Mouse (Mus musculus) adrenal gland, postnatal 36 days (tissue): Measurements from ENCODE around the gene Trim31. TPM values are rescaled to one million over a fixed set of nuclear protein-coding genes. Genes with fewer than 3 reads are reported as not detected.
"Not testable (repeated sequence)": the region's sequence is repeated elsewhere in the genome, so short reads cannot be mapped to it uniquely, and the experiment has no call there.

ENCODE experiments used
- DNase-seq, 2 experiments: peaks; one replicate each; pipeline ENCODE4 v3.0.0; 2021; ENCODE audit warnings: mixed read lengths in 1 of 2
- long read RNA-seq, 2 experiments: library from polyadenylated mRNA; stranded (forward); transcript quantifications; one replicate each; pipeline ENCODE4 v2.0.0; 2021; ENCODE audit warnings: borderline sequencing depth in 2 of 2
- total RNA-seq, 2 experiments: library from RNA; stranded (reverse); gene quantifications; 2 replicates each; pipeline ENCODE4 v1.2.3; 2021

The Trim31 gene
- total RNA-seq, result not detected
- long read RNA-seq, experiment 1, result 0 reads
- long read RNA-seq, experiment 2, partial matches to known transcripts, result 0 of 1 reads
- long read RNA-seq, experiment 2, other reads (novel, unspliced or antisense), result 1 of 1 reads

DNA sequence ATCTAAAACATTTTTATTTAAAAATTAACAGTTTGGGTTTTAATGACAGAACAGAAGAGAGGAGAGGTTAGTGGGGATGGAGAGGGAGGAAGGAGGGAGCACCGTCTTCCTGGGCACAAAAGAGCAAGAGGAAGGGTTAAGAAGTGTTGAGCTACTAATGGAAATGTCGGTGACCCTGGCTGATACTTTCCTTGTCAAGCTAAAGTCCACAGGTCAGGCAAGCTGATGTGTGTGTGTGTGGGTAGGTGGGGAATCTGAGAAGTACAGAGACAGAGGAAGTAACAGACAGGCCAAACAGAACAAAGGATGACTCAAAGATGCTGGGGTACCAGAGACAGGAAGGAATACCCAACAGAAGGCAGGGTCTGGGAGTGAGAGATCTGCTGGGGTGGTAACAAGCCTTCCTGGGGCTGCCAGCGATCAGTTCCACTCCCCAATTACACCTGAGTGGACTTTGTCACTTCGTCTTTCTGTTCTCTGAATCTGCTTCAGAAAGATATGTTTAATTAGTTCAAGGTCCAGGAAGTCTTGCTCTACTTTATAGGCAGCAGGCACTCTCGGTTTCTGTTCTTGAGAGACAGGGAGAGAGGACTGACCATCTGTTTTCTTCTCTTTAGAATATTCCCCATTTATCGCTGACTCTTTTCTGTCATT lies at the start of gene Trim31:
Gene Trim31 (plus strand): TSS at position 567 of the 654 bp plus-strand sequence.
- DNase-seq, result no peak

DNA sequence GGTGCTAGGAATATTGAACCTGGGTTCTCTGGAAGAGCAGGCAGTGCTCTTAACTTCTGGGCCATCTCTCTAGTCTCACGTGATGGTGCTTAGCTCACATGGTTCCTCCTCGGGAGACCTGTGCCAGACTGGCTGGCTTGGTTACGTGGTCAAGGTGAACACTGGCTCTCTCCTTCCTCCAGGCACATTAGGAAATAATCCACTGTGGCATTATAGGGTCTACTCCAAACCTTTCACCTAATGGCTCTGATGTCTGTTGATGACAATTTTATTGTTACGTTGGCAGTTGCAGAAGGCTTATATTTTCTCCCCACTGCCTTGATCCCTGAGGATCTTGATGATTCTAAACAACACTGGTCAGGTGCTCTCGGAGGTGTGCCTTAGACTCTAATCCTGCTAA lies 49.0 kb upstream of the Trim31 start:
- DNase-seq, result no peak

DNA sequence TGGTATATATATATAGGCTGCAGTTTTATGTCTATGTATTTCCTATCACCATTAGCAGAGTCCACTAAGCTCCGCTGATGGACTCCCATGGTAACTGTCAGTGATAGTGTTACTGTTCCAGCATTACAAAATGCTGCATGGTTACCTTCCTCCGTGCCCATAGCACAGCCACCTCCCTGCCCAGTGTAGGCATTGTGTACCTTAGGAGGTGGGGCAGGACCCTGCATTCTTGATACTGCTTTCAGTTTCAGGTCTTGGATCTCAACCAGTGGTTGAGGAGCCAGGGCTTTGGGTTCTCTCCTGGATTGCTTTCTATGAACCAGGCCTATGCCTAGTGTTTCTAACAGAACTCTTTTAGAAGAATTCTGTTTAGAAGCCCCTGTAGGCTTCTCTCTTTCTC lies 47.9 kb upstream of the Trim31 start:
- no peak for DNase-seq

DNA sequence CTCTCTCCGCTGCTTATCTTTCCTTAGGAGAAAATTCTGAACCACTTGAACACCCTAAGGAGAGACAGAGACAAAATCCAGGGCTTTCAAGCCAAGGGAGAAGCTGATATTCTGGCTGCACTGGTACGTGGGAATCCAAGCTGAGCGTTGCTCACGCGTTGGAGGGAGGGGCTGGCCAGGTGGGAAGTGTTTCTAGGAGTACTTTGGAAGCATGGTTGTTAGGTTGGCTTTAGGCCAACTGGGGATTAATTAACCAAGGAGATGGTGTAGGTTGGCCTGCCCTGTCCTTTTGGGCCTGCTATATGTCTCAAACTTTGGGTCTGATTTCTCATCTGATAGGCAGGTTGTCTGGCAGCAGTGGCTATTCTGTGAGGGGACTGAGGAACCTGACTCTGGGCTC lies 46.7 kb upstream of the Trim31 start:
- no peak for DNase-seq

DNA sequence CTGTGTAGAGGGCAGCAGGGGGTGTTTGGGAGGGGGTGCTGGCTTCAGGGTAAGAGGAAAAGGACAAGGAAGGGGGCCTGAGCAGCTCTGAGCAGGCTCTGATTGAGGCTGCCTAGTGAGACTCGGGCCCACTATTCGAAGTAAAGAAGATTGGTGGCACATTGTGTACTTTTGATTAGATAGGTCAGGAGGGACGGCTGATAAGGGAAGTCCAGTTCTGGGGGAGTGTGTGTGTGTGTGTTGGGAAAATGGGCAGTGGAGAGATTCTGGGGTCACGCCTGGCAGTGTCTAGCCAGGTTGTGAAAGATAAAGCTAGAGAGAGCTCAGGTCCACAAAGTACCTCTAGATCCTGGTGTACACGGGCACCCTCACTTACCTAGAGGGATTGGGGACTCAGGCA lies 46.3 kb upstream of the Trim31 start:
- no peak for DNase-seq

DNA sequence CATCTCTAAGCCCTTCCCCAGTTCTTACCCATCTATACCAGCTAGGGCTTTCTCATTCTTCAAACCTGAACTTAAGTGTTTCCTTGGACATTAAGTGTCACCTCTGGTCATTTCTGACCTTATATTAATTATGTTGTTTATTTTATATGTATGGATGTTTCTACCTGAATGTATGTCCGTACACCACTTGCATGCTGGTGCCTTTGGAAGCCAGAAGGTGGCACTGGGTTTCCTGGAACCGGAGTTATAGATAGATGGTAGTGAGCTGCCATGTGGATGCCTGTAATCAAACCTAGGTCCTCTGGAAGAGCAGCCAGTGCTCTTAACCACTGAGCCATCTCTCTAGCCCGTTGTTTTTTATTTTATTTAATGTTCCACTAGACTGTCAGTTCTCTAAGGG lies 42.4 kb upstream of the Trim31 start:
- no peak for DNase-seq

DNA sequence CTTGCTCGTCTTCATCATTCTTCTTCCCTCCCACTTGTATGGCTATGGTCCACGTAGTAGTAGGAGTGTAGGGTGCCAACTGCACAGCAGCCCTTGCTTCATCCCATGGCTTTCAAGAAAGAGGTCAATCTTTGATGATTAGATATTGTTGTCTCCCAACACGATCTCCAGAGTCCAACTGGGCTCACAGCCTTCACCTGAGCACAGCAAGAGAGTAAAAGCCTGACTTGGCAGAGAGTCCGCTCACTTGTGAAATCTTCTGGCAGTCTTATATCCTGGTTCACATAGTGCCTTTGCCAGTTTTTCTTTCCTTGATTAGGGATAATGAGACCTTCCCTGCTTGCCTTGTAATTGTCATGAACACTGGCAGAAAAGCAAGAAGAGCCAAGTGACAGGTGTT lies 41.7 kb upstream of the Trim31 start:
- peak in 1 of 2 experiments; percentile 19 for DNase-seq

DNA sequence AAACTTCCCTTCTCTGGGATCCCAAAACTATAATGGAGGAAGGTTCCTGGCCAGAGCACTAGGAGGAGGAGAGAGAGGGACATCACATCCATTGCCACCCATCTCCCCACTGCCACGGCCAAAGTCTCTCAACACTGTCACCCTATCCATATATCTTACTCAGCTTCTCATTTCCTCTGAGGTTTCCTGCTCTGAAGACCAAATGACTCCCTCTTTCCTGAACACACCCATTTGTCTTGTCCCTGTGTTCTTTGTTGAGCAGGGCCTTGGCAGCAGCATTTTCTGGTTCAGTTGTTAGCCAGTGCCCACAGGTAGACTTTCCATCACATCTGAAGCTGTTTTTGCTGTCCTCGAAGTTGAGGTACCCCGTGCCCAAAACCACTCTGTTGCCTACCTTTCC lies 39.7 kb upstream of the Trim31 start:
- no peak for DNase-seq

DNA sequence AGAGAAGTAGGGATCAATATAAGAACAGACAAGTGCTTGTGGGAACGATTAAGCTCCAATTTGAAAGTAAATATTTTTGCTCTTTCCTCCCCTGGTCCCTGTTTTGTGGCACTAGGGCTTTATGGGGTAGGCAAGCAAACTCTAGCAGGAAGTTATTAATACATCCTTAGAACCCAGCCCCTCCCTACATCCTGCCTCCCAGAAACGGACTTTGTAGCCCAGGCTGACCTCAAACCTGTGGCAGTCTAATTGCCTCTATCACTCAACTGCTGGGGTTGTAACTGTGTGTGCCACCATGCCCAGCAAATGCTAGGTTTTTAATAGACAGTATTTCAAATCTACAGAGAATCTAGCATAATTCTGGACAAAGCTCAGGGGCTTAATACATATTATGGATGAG lies 36.2 kb upstream of the Trim31 start:
- DNase-seq, result no peak

DNA sequence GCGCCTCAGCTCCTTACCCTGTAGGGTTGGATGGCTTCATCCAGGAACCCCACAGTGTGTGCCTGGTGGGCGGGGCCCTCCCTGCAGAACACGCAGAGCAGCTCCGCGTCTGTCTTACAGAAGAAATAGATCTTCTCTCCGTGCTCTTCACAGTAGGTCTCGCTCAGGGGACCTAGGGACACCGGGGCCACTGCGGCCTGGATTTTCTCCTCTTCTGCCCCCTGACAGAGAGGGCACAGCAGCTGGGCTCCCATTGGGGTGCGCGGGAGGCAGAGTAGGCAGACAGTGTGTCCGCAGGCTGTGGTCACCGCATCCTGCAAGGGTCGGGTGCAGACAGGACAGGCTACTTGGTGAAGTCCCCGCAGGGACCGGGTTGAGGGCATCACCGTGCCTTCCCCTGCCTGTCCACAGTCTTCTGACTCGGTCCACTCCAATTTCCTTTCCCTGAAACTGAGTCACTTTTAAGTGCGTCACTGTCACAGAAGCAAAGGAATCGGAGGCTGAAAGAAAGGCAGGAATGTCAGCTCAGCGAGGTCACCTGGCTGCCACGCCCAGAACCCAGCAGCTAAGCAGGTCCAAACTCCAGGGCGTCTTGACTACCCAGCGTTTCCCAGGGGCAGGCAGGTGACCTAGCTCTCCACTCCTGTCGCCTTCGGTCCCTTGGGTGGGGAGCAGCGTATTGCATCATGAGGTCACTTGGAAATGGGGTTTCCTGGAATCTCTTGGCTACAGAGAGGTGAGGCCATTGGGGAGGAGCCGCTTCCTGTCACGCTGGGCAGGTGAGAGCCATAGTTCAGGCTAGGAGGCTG lies 31.0 kb upstream of the Trim31 start, which contains the start of gene Trim15:
Gene Trim15 (minus strand): TSS at position 492 of the 809 bp plus-strand sequence.
- DNase-seq, result no peak

DNA sequence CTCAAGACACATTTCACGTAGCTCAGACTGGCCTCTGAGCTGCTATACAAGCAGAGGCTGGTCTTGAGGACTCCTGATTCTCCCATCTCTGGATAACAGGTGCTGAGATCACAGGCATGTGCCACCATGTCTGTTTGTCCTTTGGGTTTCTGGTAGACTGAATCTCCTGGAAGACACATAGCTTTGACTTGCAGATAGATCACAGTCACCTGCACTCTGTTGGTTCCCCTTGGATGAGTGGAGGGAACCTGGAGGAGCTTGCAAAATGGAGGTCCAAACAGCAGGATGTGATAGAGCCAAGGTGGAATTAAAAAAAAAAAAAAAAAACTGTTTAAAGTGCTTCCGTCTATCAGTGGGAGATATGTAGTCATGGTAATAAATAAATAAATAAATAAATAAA lies 29.1 kb upstream of the Trim31 start:
- DNase-seq, result no peak

DNA sequence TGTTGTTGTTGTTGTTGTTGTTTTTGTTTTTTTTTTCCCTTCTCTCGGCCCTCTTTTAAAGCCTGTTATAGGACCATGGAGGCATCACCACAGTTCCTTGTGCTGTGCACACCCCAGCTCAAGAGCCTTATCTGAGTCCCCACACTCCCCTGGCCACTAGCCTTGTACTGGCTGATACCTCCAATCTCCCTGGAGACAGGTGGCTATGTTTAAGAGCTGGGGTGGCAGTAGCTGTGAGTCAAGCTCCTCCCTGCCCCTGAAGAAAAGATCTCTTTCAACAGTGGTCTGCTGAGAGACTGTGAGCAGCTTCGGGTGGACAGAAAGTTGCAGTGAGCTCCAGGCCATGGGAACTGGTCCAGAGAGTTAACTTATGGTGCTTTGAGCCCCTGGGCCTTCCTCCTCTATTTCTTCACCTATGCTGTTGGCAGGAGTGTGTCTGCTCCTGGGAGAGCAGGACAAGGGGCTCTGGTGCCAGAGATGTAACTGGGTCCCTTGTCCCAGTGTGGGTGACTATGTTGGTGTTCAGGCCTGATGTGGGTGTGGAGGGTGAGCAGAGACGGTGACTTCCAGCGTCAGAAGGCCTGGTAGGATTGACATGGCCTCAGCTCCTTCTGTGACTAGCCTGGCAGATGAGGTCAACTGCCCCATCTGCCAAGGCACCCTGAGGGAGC lies 28.5 kb upstream of the Trim31 start, which contains the start of gene Trim10:
Gene Trim10 (plus strand): TSS at position 291 of the 671 bp plus-strand sequence.
- DNase-seq, result no peak

DNA sequence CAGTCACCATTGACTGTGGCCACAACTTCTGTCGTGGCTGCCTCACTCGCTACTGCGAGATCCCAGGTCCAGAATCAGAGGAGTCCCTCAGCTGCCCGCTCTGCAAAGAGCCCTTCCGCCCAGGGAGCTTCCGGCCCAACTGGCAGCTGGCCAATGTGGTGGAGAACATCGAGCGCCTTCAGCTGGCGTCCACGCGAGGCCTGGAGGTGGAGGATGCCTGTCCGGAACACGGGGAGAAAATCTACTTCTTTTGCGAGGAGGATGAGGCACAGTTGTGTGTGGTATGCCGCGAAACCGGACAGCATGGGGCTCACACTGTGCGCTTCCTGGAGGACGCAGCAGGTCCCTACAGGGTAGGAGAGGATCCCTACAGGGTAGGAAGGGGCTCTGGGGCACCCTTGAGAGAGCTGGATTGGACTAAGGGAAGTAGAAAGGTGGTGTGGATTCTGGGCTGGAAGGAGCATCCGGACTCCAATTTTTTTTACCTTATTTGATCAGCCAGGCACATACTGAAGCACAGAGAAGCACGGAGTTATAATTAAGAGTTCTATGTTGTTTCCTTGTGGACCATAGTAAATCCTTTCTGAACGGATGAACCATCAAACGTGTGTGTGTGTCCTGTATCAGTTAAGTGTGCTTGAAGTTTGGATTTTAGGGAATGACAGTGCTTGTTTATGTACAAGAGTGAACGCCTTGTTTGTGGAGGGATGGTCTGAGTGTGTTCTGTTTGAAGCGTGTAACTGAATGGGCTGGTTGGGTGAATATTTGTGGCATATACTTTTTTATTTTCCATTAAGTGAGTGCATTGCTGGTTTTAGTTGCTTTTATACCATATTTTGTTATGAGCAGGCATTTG lies 27.7 kb upstream of the Trim31 start:
- DNase-seq, result peak; percentile 10 to 51

DNA sequence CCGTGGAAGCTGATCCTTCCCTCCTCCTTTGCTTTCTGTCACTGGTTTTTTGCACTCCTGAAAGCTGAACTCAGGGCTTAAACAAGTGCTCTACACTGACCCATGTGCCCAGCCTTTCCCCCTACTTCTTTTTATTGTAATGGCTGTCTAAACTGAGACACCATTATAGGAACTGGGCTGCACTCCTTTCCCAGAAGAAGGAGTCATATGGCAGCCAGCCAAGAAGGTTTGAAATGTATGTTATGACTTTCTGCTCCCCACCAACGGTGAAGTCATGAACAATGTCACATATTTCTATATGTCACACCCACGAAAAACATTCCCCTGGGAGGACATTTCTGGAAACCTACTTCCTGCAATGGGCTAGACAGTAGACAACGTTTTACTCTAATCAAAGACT lies 23.3 kb upstream of the Trim31 start:
- DNase-seq, result no peak

DNA sequence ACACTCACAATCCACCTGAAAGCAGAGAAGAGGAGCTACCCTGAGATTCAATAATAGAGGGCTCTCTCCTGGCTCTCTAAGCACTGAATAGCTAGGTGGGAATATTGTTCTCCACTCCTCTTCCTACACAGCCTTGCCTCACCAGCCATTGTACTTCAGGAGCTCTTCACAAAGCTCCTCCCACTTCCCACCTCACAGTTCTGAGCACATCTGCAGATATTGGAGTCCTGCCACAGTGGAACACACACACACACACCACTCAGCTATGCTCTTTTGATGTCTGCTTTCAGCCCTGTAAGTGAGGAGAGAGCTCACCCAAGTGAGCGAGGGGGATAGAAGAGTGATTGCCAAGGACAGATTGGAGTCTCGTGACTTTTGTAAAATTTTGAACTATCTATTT lies 14.6 kb upstream of the Trim31 start:
- no peak for DNase-seq

DNA sequence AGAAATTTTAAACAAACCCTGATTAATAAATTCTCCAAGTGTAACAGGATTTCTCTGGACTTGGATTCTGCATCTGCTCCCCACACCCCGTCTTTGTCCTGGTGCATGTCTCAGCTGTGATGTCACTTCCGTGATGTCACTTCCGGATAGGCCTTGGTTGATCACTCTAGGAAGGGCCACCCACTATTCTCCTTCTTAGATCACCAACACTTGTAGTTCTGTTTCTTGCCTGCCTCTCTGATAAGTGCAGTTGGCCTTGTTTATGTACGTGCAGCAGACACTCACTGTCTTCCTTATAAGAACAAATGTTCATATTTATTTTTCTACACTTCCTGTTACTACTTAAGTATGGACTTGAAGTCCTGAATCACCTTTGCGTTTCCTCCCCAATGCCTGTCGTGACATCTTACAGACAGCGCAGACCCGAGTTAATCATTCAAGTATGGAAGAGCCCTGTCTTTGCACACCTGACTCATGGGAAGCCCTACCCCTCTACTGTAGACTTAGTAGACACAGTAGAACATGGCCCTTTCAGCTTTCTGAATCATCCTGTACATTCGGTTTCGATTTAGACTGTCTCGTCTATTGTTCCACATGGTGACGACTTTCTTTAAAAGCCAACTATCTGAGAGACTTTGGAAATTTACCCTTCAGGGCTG lies 12.7 kb upstream of the Trim31 start:
- no peak for DNase-seq

DNA sequence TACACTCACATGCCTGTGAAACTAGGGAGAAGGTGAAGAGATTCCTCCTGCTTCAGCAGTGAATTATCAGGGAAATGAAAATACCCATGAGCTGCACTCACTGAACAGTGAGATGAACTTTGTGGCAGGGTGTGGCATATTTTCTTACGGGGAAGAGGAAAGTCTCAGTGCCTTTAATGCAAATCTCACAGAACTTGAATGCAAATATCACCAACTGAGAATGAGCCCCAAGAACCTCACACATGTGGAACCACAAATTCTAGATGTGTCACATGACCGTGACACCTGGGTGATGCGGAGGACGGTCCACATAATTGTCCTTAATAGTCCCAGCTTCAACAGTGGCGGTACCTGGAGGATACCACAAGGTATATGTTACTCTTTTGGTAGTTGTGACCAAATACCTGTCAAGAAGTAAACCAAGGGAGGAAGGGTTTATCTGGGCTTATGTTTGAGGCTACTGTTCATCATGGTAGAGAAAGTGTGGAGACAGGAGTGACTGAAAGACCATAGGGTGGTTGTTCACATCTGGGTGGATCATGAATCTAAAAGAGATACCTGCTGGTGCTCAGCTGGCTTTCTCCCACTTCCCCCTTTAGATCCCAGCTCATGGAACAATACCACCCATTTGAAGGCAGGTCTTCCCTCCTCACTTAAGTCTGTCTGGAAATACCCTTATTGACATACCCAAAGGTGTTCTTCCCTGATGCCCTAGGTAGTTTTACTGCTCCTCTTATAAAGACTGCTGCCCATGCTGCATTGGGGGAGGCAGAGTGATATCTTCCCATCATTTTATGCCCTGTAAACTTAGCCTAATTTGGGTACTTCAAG lies 7.6 kb upstream of the Trim31 start, which contains the start of gene Trim40:
Gene Trim40 (minus strand): TSS at position 51 of the 831 bp plus-strand sequence.
- no peak for DNase-seq

DNA sequence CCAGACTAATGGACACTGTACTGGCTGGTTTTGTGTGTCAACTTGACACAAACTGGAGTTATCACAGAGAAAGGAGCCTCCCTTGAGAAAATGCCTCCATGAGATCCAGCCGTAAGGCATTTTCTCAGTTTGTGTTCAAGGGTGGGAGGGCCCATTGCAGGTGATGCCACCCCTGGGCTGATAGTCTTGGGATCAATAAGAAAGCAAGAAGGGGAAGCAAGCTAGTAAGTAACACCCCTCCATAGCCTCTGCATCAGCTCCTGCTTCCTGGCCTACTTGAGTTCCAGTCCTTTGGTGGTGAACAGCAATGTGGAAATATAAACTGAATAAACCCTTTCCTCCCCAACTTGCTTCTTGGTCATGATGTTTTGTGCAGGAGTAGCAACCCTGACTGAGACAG lies 6.4 kb upstream of the Trim31 start:
- DNase-seq, result not testable (repeated sequence)

DNA sequence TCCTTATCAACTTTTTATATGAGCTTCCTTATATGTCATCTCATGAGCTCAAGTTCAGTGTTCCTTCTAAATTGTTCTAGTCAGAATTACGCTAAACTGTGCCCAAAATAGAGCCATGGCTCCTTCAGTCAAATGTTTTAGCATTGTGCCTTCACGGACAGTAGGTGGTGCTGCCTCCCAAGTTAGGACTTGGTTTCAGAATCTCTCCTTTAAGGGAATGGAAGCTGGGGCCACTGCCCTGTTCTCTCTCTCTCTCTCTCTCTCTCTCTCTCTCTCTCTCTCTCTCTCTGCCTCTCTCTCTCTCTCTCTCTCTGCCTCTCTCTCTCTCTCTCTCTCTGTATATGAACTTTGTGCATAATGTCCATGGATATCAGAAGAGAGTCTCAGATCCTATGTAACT lies 5.6 kb upstream of the Trim31 start:
- DNase-seq, result peak; percentile 36 to 62

DNA sequence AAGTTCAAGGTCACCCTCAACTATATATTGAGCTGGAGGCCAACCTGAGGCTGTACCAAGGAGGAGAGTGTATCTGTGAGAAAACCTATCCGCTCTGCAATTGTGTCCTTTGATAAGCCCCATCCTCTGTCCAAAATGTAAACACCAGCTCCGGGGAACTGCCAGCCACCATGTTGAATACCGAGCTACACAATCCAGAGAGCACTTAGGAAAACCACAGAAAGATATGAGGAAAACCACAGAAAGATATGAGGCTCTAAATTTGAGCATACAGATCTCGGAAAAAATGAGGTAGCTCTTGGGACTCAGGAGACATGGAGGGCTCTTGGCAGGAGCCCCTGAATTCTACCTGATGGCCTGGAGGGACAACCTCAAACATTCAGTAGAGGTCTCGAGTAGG lies 4.5 kb upstream of the Trim31 start:
- no peak for DNase-seq
